Mouse (Mus musculus): ENCODE data around the gene Pum2.
"Not testable (repeated sequence)": the region's sequence is repeated elsewhere in the genome, so short reads cannot be mapped to it uniquely, and the experiment has no call there.

The Pum2 gene

GRCm38 (mm10) chr12:8673974-8674306 is at the start of gene Pum2:
TSS of gene Pum2 (plus strand) at chr12:8674134.
- peak; percentile 91 for DNase-seq (ENCODE audit: low read depth, low spot score)

DNA sequence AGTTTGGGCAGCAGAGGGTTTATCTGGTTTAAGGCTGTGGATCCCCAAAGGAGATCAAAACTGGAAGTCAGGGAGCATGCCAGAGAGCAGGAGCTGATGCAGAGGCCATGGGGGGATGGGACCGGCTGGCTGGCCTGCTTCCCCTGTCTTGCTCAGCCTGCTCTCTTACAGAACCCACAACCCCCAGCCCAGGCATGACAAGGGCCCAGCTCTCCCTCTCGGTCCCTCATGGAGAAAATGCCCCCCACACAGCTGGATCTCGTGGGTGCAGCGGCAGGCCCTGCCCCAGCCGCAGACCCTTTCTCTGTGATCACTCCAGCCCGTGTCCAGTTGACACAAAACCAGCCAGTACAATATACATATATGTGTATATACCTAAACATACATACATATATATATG is 44.4 kb upstream of the Pum2 start:
- no peak for DNase-seq (ENCODE audit: low read depth, low spot score)

GRCm38 (mm10) chr12:8631691-8632090 is 42.2 kb upstream of the Pum2 start:
- no peak for DNase-seq (ENCODE audit: low read depth, low spot score)

- DNase-seq (ENCODE audit: low read depth, low spot score), result no peak
Observed at GRCm38 (mm10) chr12:8632737-8633365, 41.1 kb upstream of the Pum2 start.

DNA sequence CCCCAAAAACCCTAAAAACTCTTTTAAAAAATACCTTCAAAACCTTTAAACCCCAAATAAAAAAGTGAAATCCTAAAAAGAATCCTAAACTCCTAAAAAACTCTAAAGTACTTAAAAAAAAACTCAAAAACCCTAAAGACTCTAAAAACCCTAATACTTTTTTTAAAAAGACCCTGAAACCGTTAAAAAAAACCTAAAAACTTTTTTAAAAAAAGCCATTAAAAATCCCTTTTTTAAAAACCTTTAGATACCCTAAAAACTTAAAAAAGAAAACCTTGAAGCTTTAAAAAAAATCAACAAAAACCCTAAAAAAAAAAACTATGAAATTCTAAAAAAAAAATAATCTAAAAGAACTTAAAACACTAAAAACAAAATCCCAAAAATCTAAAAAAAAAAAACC is 39.6 kb upstream of the Pum2 start:
- DNase-seq (ENCODE audit: low read depth, low spot score), result no peak

GRCm38 (mm10) chr12:8635546-8635945 is 38.4 kb upstream of the Pum2 start:
- DNase-seq (ENCODE audit: low read depth, low spot score), result no peak

DNA sequence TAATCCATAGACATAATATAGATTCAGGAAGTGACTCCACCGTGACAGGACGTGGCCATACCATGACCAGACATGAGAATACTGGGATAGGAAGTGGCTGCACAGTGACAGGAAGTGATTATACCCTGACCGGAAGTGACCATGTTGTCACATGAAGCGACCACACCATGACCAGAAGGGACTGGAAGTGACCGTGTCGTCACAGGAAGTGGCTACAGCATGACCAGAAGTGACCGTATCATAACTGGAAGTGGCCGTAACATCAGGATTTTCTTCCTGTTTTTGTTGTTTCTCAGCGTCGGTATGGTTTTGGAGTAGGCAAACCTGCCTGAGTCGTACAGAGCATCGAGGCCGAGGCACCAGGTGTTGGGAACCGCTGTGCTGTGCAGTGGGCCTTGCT is 37.0 kb upstream of the Pum2 start:
- DNase-seq (ENCODE audit: low read depth, low spot score), result no peak

GRCm38 (mm10) chr12:8638411-8639087 is 35.4 kb upstream of the Pum2 start:
- DNase-seq (ENCODE audit: low read depth, low spot score), result peak; percentile 59

DNA sequence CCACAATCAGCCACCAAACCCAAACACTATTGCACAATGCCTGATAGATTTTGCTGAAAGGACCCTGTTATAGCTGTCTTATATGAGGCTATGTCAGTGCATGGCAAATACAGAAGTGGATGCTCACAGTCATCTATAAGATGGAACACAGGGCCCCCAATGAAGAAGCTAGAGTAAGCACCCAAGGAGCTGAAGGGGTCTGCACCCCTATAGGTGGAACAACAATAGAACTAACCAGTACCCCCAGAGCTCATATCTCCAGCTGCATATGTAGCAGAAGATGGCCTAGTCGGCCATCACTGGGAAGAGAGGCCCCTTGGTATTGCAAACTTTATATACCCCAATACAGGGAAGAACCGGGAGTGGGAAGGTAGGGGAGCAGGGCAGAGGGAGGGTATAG is 33.7 kb upstream of the Pum2 start:
- DNase-seq (ENCODE audit: low read depth, low spot score), result not testable (repeated sequence)

DNA sequence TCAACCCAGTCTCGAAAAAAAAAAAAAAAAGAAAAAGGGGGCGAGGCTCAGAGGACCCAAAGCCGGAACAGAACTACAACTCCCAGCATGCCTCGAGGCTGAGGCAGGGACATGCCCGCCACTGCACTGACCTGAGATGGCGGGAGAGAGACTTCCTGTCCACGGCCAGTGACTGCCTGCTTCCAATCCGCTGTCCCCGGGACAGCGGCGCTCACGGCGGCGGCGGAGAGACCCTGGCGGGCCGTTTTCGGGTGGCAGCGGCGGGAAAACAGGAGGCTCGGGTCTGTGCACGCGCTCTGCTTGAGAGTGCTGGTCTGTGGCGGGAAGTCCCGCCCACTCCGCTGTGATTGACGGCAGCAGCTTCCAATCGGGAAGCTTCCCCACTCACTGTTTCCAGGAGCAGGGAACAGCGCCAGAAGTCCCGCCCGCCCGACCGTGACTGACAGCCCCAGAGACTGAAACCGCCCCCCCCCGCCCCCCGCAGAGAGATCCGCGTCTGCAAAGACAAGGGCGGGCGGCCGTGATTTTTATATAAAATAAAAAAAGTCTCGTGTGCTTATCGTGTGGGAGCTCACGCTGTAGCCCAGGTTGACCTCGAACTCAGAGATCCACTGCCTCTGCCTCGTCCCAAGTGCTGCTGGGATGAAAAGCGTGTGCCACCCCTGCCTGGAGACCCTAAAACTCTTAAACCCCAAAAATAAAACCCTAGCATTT is 33.1 kb upstream of the Pum2 start:
- DNase-seq (ENCODE audit: low read depth, low spot score), result peak; percentile 91

GRCm38 (mm10) chr12:8641425-8641735 is 32.6 kb upstream of the Pum2 start:
- no peak for DNase-seq (ENCODE audit: low read depth, low spot score)

DNA sequence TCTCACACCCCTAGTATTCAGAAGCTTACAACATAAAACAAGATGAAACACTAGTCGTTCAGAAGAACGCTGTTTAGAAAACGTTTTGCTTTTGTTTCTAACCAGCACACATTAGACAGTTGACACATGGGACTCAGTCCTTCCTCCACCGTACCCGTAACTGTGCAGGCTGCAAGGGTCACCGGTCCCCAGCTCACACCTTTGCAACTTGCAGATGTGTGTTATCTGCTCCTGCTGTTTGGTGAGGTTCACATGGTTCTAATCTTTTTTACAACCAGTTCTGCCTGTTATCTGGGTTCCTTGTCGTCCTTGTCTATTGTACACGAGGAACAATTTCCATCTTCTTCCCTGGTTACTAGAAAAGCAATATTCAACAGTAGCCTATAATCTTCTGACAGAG is 25.7 kb upstream of the Pum2 start:
- not testable (repeated sequence) for DNase-seq (ENCODE audit: low read depth, low spot score)

DNA sequence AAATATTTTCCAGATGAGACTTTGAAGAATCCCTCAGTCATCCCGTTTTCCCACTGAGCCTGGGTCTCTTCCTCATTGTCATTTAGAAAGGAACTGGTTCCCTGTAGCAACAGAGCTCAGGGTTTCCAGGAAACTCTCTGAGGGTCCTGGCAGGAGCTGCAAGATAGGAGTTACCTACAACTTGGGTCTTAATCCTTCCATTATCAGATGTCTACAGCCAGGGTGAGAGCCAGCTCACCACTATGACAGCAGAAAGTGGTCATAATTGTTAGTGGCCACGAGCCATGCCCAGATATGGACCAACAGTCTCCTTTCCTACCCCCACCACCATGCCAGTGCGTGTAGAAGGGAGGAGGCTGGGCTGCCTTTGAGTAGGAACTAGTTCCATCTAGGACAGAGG is 23.9 kb upstream of the Pum2 start:
- not testable (repeated sequence) for DNase-seq (ENCODE audit: low read depth, low spot score)

- DNase-seq (ENCODE audit: low read depth, low spot score), result no peak
Observed at GRCm38 (mm10) chr12:8656596-8656995, 17.3 kb upstream of the Pum2 start.

GRCm38 (mm10) chr12:8657116-8657515 is 16.8 kb upstream of the Pum2 start:
- DNase-seq (ENCODE audit: low read depth, low spot score), result no peak

- no peak for DNase-seq (ENCODE audit: low read depth, low spot score)
Observed at GRCm38 (mm10) chr12:8657629-8658366, 16.1 kb upstream of the Pum2 start.

DNA sequence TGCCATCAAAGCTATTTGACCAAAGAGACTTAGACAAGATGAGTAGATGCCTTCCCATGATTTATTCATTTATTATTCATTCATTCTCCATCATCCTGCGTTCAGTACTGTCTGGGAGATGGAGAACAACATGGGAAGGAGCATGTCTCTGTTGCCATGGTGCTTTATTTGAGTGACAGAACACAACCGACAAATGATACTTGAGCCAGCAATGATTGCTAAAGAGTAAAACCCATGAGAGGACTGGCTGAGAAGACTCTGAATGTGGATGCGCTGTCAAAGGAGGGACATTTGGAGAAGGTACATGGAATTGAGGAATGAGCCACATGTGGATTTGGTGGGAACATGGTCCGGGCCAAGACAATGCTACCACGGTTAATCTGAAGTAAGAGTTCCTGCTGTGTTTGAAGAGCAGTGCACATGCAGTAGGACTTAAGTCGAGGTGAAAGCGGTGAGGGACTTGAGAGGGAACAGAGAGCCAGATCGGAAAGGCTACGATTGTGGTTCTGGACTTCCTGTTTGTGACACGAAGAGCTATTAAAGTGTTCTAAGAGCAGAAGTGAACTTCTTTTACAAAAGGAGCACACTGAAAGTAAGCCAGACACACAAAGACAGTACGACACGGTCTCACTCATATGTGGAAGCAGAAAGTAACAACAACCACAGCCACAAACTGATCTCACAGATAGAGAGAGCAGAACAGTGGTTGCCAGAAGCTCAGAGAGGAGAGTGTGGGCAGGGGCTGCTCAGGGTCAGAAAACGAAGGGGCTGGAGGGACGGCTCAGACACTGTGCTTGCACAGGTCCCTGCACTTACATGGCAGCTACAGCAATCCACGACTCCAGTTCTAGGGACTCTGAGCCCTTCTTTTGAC is 14.3 kb upstream of the Pum2 start:
- DNase-seq (ENCODE audit: low read depth, low spot score), result no peak

- no peak for DNase-seq (ENCODE audit: low read depth, low spot score)
Observed at GRCm38 (mm10) chr12:8661747-8662146, 12.2 kb upstream of the Pum2 start.

GRCm38 (mm10) chr12:8662175-8662574 is 11.8 kb upstream of the Pum2 start:
- DNase-seq (ENCODE audit: low read depth, low spot score), result no peak

DNA sequence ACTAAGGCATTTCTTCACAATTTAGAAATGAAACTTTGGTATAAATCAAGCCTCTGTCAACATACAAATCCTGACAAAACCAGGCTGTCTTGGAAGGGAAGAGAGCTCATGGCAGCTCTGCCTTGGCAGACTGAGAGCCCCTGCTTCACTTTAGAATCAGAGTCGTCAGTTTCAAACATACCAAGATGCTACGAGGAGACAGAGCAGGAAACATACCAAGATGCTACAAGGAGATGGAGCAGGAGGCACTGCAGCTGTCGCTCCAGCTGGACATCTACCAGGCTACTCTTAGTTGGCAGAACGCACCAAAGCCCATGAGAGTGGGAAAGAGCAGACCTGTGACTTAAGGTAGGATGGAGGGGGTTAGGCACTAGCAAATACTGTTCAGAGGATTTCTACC is 11.2 kb upstream of the Pum2 start:
- no peak for DNase-seq (ENCODE audit: low read depth, low spot score)

DNA sequence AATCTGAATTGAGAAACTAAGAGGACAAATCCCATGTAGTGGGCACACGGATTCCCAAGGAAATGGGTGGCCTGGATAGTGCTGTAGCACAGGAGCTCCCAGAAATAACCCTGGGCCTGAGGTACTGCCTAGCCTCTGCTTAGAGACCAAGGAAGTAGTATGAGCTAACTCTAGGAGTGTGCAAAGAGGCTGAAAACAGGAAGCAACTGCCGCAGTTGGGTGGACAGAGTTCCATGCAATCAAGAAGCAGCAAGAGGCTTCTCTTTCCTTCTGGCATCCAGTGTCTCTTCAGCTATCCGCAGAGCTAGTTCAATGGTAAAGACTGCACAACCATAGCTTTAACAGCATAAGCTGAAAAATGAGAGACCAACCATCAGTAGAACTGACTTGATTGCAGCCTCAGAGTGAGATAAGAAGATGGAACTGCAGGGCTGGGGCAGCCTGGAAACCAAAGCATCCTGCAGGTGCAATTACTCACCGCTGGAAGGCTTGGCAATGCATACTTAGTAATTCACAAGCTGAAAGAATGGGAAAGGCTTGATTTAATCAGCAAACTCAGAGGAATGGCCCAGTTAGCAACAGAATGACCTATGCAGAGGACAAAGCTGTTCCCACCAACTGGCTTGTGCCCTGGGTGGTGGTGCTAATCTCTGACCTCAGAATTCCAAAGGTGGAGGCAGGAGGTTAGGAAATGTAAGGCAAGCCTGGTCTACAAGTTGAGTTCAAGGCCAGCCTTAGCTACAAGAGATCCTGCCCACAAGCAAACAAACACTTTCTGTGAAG is 6.3 kb upstream of the Pum2 start:
- DNase-seq (ENCODE audit: low read depth, low spot score), result no peak

Data from embryo, embryonic 11.5 days (tissue).